In genomic region chr12:8941131-8941615, GRCm38 (mm10) we compare ENCODE assay signal across 22 mouse cellular contexts. TPM values are rescaled to one million over a fixed set of nuclear protein-coding genes. Genes with fewer than 3 reads are reported as not detected.
"Had no signal": no experiment of that assay in that cellular context is flagged by ENCODE, and none has a peak within 500 bp of the region (broad histone marks: within the 10 kb centered on the region; RNA-seq: fewer than 3 reads in every experiment).

No protein-coding gene starts in this region.

- ATAC-seq: lung, postnatal 0 days; midbrain, embryonic 13.5 days; midbrain, embryonic 16.5 days had no signal

- H3K4me1 ChIP-seq: kidney, embryonic 15.5 days; liver, embryonic 13.5 days; midbrain, embryonic 10.5 days; midbrain, embryonic 13.5 days; stomach, embryonic 15.5 days had no signal

- H3K27ac ChIP-seq: kidney, embryonic 15.5 days; left cerebral cortex, adult 2 months; limb, embryonic 10.5 days; limb, embryonic 13.5 days; liver, embryonic 13.5 days; midbrain, embryonic 10.5 days; midbrain, embryonic 13.5 days; stomach, embryonic 15.5 days had no signal

- DNase-seq: kidney, adult 11 months; kidney, adult 8-10 months; kidney, postnatal 10 days; kidney, postnatal 36 days; layer of hippocampus, postnatal 36 days; liver, embryonic 13.5 days; lung, embryonic 14.5 days; right cerebral cortex, adult 18-20 months; right cerebral cortex, postnatal 25 days; thymus, postnatal 25 days had no signal

- H3K27me3 ChIP-seq: kidney, embryonic 15.5 days; limb, embryonic 13.5 days; stomach, embryonic 15.5 days had no signal

- H3K4me3 ChIP-seq: kidney, embryonic 15.5 days; left cerebral cortex, adult 2 months; limb, embryonic 10.5 days; limb, embryonic 13.5 days; liver, embryonic 13.5 days; megakaryocyte, embryonic 14.5 days; midbrain, embryonic 10.5 days; midbrain, embryonic 13.5 days; stomach, embryonic 15.5 days had no signal

RNA-seq across cellular contexts. Expression of gene Matn3, which starts 6.6 kb away (rescaled TPM):
- total RNA-seq: layer of hippocampus, postnatal 36 days; liver, adult 2 months had no signal
- polyA plus RNA-seq: liver, adult 2 months; small intestine, adult 2 months had no signal
